Mouse (Mus musculus): ENCODE data around the gene Ppargc1a. TPM values are rescaled to one million over a fixed set of nuclear protein-coding genes. Genes with fewer than 3 reads are reported as not detected.

Gene Ppargc1a
- total and polyA plus RNA-seq, 3 experiments, result 0.22 TPM; not detected in 2

DNA sequence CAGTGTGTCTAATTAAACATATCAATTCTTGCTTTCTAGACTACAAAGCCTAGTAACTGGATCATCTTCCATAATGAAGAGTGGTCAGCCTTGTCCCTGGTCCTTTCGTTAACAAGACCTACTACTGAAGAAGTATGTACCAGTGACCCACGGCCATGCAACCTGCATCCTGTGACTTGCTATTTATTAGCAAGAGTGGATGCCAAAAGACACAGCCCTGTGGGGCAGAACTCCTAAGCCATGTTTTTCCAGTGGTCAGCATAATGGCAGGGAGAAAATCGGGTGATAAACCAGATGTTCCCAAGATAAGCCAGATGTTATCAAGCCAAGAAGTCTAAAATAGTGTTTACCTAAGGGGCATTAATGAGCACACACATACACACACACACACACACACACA is 26.0 kb downstream of the Ppargc1a start:
- no peak overlapping the region for H3K4me3 ChIP-seq (ENCODE audit: low read depth, low read length)
- H3K27me3 ChIP-seq (ENCODE audit: insufficient read depth, low read length), result no peaks in the 10 kb centered on the region
- no peak for ATAC-seq (ENCODE audit: extremely low read depth, insufficient number of reproducible peaks, low FRiP score, poor library complexity, severe bottlenecking)
- H3K4me1 ChIP-seq (ENCODE audit: insufficient read depth, low read depth, low read length), result no peaks in the 10 kb centered on the region
- no peak for DNase-seq (ENCODE audit: low spot score)
- H3K36me3 ChIP-seq (replicated peaks), result no peaks in the 10 kb centered on the region
- peaks cover 4% of the 10 kb centered on the region for H3K9me3 ChIP-seq (replicated peaks)
- no peak for TF ChIP-seq GATA2 (IDR thresholded peaks at IDR 0.05; ENCODE audit: borderline replicate concordance, low read depth, low read length)
- no peak for TF ChIP-seq GATA1 (IDR thresholded peaks at IDR 0.05; ENCODE audit: borderline replicate concordance, low read length)
- TF ChIP-seq POLR2AphosphoS5 (IDR thresholded peaks at IDR 0.05; ENCODE audit: insufficient replicate concordance, low read depth, low read length), result no peak
- TF ChIP-seq CTCF (IDR thresholded peaks at IDR 0.05; ENCODE audit: low read depth, low read length), result no peak
- no peak for TF ChIP-seq TAL1 (conservative IDR thresholded peaks at IDR 0.05; ENCODE audit: low read depth, low read length)

DNA sequence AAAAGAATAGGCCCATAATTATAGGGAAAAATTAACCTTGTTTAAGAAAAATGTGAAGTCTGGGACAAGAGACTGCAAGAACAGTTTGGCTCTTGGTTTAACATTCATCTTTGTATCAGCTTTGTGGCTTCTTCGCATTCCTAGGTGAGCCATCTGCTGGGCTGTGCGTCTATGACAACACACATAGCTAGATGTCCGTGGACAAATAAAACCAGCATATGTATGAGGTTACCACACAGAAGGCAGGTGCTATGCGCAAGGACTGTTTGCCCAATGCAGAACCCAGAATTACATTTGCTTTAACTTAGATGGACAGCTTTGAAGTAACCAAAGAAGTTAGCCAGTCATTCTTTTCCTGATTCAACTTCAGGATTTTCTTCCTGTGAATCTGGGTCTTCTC is 26.7 kb downstream of the Ppargc1a start:
- TF ChIP-seq GATA2 (IDR thresholded peaks at IDR 0.05; ENCODE audit: borderline replicate concordance, low read depth, low read length), result no peak
- no peak for TF ChIP-seq GATA1 (IDR thresholded peaks at IDR 0.05; ENCODE audit: borderline replicate concordance, low read length)
- no peak for TF ChIP-seq POLR2AphosphoS5 (IDR thresholded peaks at IDR 0.05; ENCODE audit: insufficient replicate concordance, low read depth, low read length)
- no peak for TF ChIP-seq CTCF (IDR thresholded peaks at IDR 0.05; ENCODE audit: low read depth, low read length)
- TF ChIP-seq TAL1 (conservative IDR thresholded peaks at IDR 0.05; ENCODE audit: low read depth, low read length), result no peak
- no peak overlapping the region for H3K4me3 ChIP-seq (ENCODE audit: low read depth, low read length)
- no peaks in the 10 kb centered on the region for H3K4me1 ChIP-seq (ENCODE audit: insufficient read depth, low read depth, low read length)
- no peaks in the 10 kb centered on the region for H3K36me3 ChIP-seq (replicated peaks)
- H3K27me3 ChIP-seq (ENCODE audit: insufficient read depth, low read length), result no peaks in the 10 kb centered on the region
- ATAC-seq (ENCODE audit: extremely low read depth, insufficient number of reproducible peaks, low FRiP score, poor library complexity, severe bottlenecking) (no peak), DNase-seq (ENCODE audit: low spot score) (no peak)
- H3K9me3 ChIP-seq (replicated peaks), result peaks cover 4% of the 10 kb centered on the region

- no peak for TF ChIP-seq GATA1 (IDR thresholded peaks at IDR 0.05; ENCODE audit: borderline replicate concordance, low read length)
- TF ChIP-seq POLR2AphosphoS5 (IDR thresholded peaks at IDR 0.05; ENCODE audit: insufficient replicate concordance, low read depth, low read length), result no peak
- no peak for TF ChIP-seq TAL1 (conservative IDR thresholded peaks at IDR 0.05; ENCODE audit: low read depth, low read length)
- TF ChIP-seq CTCF (IDR thresholded peaks at IDR 0.05; ENCODE audit: low read depth, low read length), result no peak
- TF ChIP-seq GATA2 (IDR thresholded peaks at IDR 0.05; ENCODE audit: borderline replicate concordance, low read depth, low read length), result no peak
- DNase-seq (ENCODE audit: low spot score), result no peak
- H3K4me3 ChIP-seq (ENCODE audit: low read depth, low read length), result no peak overlapping the region
Measured at GRCm38 (mm10) chr5:51539563-51539962, 28.0 kb downstream of the Ppargc1a start.

GRCm38 (mm10) chr5:51538319-51538718 is 29.2 kb downstream of the Ppargc1a start:
- Histone ChIP-seq H3K4me3 (ENCODE audit: low read depth, low read length) (no peak overlapping the region), H3K4me1 (ENCODE audit: insufficient read depth, low read depth, low read length) (no peaks in the 10 kb centered on the region), H3K36me3 (replicated peaks) (no peaks in the 10 kb centered on the region), H3K27me3 (ENCODE audit: insufficient read depth, low read length) (no peaks in the 10 kb centered on the region), H3K9me3 (replicated peaks) (peaks cover 3% of the 10 kb centered on the region; the same call in 1 of the 2 replicates)
- ATAC-seq (ENCODE audit: extremely low read depth, insufficient number of reproducible peaks, low FRiP score, poor library complexity, severe bottlenecking), result no peak
- no peak for TF ChIP-seq GATA2 (IDR thresholded peaks at IDR 0.05; ENCODE audit: borderline replicate concordance, low read depth, low read length)
- no peak for TF ChIP-seq TAL1 (conservative IDR thresholded peaks at IDR 0.05; ENCODE audit: low read depth, low read length)
- TF ChIP-seq GATA1 (IDR thresholded peaks at IDR 0.05; ENCODE audit: borderline replicate concordance, low read length), result no peak
- TF ChIP-seq CTCF (IDR thresholded peaks at IDR 0.05; ENCODE audit: low read depth, low read length), result no peak
- TF ChIP-seq POLR2AphosphoS5 (IDR thresholded peaks at IDR 0.05; ENCODE audit: insufficient replicate concordance, low read depth, low read length), result no peak
- DNase-seq (ENCODE audit: low spot score), result no peak

More at GRCm38 (mm10) chr5:51539563-51539962, 28.0 kb downstream of the Ppargc1a start:
- H3K9me3 ChIP-seq (replicated peaks), result peaks cover 6% of the 10 kb centered on the region; the same call in 1 of the 2 replicates
- no peaks in the 10 kb centered on the region for H3K4me1 ChIP-seq (ENCODE audit: insufficient read depth, low read depth, low read length)
- no peaks in the 10 kb centered on the region for H3K27me3 ChIP-seq (ENCODE audit: insufficient read depth, low read length)
- no peaks in the 10 kb centered on the region for H3K36me3 ChIP-seq (replicated peaks)
- ATAC-seq (ENCODE audit: extremely low read depth, insufficient number of reproducible peaks, low FRiP score, poor library complexity, severe bottlenecking), result no peak

GRCm38 (mm10) chr5:51537646-51538030 is 29.9 kb downstream of the Ppargc1a start:
- H3K4me3 ChIP-seq (ENCODE audit: low read depth, low read length), result no peak overlapping the region
- ATAC-seq (ENCODE audit: extremely low read depth, insufficient number of reproducible peaks, low FRiP score, poor library complexity, severe bottlenecking) (no peak), DNase-seq (ENCODE audit: low spot score) (no peak)
- H3K36me3 ChIP-seq (replicated peaks), result no peaks in the 10 kb centered on the region
- no peaks in the 10 kb centered on the region for H3K27me3 ChIP-seq (ENCODE audit: insufficient read depth, low read length)
- peaks cover 3% of the 10 kb centered on the region; the same call in 1 of the 2 replicates for H3K9me3 ChIP-seq (replicated peaks)
- no peaks in the 10 kb centered on the region for H3K4me1 ChIP-seq (ENCODE audit: insufficient read depth, low read depth, low read length)
- TF ChIP-seq POLR2AphosphoS5 (IDR thresholded peaks at IDR 0.05; ENCODE audit: insufficient replicate concordance, low read depth, low read length) (no peak), CTCF (IDR thresholded peaks at IDR 0.05; ENCODE audit: low read depth, low read length) (no peak), GATA2 (IDR thresholded peaks at IDR 0.05; ENCODE audit: borderline replicate concordance, low read depth, low read length) (no peak), TAL1 (conservative IDR thresholded peaks at IDR 0.05; ENCODE audit: low read depth, low read length) (no peak), GATA1 (IDR thresholded peaks at IDR 0.05; ENCODE audit: borderline replicate concordance, low read length) (no peak)

- Histone ChIP-seq H3K4me1 (ENCODE audit: insufficient read depth, low read depth, low read length) (no peaks in the 10 kb centered on the region), H3K4me3 (ENCODE audit: low read depth, low read length) (no peak overlapping the region), H3K27me3 (ENCODE audit: insufficient read depth, low read length) (no peaks in the 10 kb centered on the region), H3K9me3 (replicated peaks) (peaks cover 4% of the 10 kb centered on the region), H3K36me3 (replicated peaks) (no peaks in the 10 kb centered on the region)
- DNase-seq (ENCODE audit: low spot score) (no peak), ATAC-seq (ENCODE audit: extremely low read depth, insufficient number of reproducible peaks, low FRiP score, poor library complexity, severe bottlenecking) (no peak)
- TF ChIP-seq TAL1 (conservative IDR thresholded peaks at IDR 0.05; ENCODE audit: low read depth, low read length) (no peak), CTCF (IDR thresholded peaks at IDR 0.05; ENCODE audit: low read depth, low read length) (no peak), POLR2AphosphoS5 (IDR thresholded peaks at IDR 0.05; ENCODE audit: insufficient replicate concordance, low read depth, low read length) (no peak), GATA1 (IDR thresholded peaks at IDR 0.05; ENCODE audit: borderline replicate concordance, low read length) (no peak), GATA2 (IDR thresholded peaks at IDR 0.05; ENCODE audit: borderline replicate concordance, low read depth, low read length) (no peak)
Measured at GRCm38 (mm10) chr5:51537009-51537645, 30.4 kb downstream of the Ppargc1a start.

All from G1E (cell line).